Mouse (Mus musculus): Measurements from ENCODE around the gene Fam19a2. TPM values are rescaled to one million over a fixed set of nuclear protein-coding genes. Genes with fewer than 3 reads are reported as not detected.
A peak's percentile ranks its signal among the peaks of the same experiment; 100 is the strongest.

Gene Fam19a2
- total and polyA plus RNA-seq, 2 experiments from 2014 or later, result 0.16 TPM; not detected in 1

GRCm38 (mm10) chr10:123255674-123256348 is 8.0 kb upstream of the Fam19a2 start:
- 72% methylated on average over 7 of the region's 7 CpGs for WGBS
- no peak overlapping the region for H3K9ac ChIP-seq (replicated peaks; ENCODE audit: low read depth, low read length)
- H3K27me3 ChIP-seq (ENCODE audit: control insufficient read depth, insufficient read depth, low read length), result no peaks in the 10 kb centered on the region
- no peak overlapping the region for H3K4me2 ChIP-seq (ENCODE audit: low read depth, low read length)
- H3K4me1 ChIP-seq (ENCODE audit: control insufficient read depth, insufficient read depth), result no peaks in the 10 kb centered on the region
- no peak for ATAC-seq (ENCODE audit: insufficient read depth, low read depth)
- H3K9me3 ChIP-seq (replicated peaks; ENCODE audit: control insufficient read depth, low read length), result no peaks in the 10 kb centered on the region
- DNase-seq (ENCODE audit: low spot score), result no peak
- TF ChIP-seq CTCF (IDR thresholded peaks at IDR 0.05; ENCODE audit: low read depth) (no peak), EP300 (IDR thresholded peaks at IDR 0.05; ENCODE audit: low read depth) (no peak)
- H3K27ac ChIP-seq (ENCODE audit: low read depth), result no peak overlapping the region
- no peaks in the 10 kb centered on the region for H3K36me3 ChIP-seq (replicated peaks; ENCODE audit: control insufficient read depth, insufficient read depth, low read length)
- H3K4me3 ChIP-seq (ENCODE audit: low read depth, low read length), result no peak overlapping the region

GRCm38 (mm10) chr10:123264461-123265191 is 830 bp downstream of the Fam19a2 start:
- Histone ChIP-seq H3K9ac (replicated peaks; ENCODE audit: low read depth, low read length) (0 out of 2 replicates have a peak overlapping the region, but pooled peaks have one; percentile 10), H3K36me3 (replicated peaks; ENCODE audit: control insufficient read depth, insufficient read depth, low read length) (no peaks in the 10 kb centered on the region), H3K4me1 (ENCODE audit: control insufficient read depth, insufficient read depth) (no peaks in the 10 kb centered on the region), H3K4me2 (ENCODE audit: low read depth, low read length) (peak overlapping the region; percentile 93), H3K4me3 (ENCODE audit: low read depth, low read length) (peak overlapping the region; percentile 56), H3K9me3 (replicated peaks; ENCODE audit: control insufficient read depth, low read length) (no peaks in the 10 kb centered on the region), H3K27ac (ENCODE audit: low read depth) (no peak overlapping the region), H3K27me3 (ENCODE audit: control insufficient read depth, insufficient read depth, low read length) (peaks cover 27% of the 10 kb centered on the region)
- DNase-seq (ENCODE audit: low spot score), result peak; percentile 20
- 0 out of 2 replicates have a peak, but pooled peaks have one; percentile 30 for ATAC-seq (ENCODE audit: insufficient read depth, low read depth)
- WGBS, result under 1% methylated on average over 84 of the region's 84 CpGs
- no peak for TF ChIP-seq CTCF (IDR thresholded peaks at IDR 0.05; ENCODE audit: low read depth)
- TF ChIP-seq EP300 (IDR thresholded peaks at IDR 0.05; ENCODE audit: low read depth), result no peak

- H3K9me3 ChIP-seq (replicated peaks; ENCODE audit: control insufficient read depth, low read length), result no peaks in the 10 kb centered on the region
- peak overlapping the region; percentile 56 for H3K4me3 ChIP-seq (ENCODE audit: low read depth, low read length)
- H3K36me3 ChIP-seq (replicated peaks; ENCODE audit: control insufficient read depth, insufficient read depth, low read length), result no peaks in the 10 kb centered on the region
- H3K27me3 ChIP-seq (ENCODE audit: control insufficient read depth, insufficient read depth, low read length), result peaks cover 27% of the 10 kb centered on the region
- H3K4me1 ChIP-seq (ENCODE audit: control insufficient read depth, insufficient read depth), result no peaks in the 10 kb centered on the region
- no peak overlapping the region for H3K27ac ChIP-seq (ENCODE audit: low read depth)
- no peak for DNase-seq (ENCODE audit: low spot score)
- H3K4me2 ChIP-seq (ENCODE audit: low read depth, low read length), result peak overlapping the region; percentile 93
- WGBS, result under 1% methylated on average over 47 of the region's 50 CpGs
- H3K9ac ChIP-seq (replicated peaks; ENCODE audit: low read depth, low read length), result no peak overlapping the region
- no peak for ATAC-seq (ENCODE audit: insufficient read depth, low read depth)
- TF ChIP-seq EP300 (IDR thresholded peaks at IDR 0.05; ENCODE audit: low read depth) (no peak), CTCF (IDR thresholded peaks at IDR 0.05; ENCODE audit: low read depth) (no peak)
Measured at GRCm38 (mm10) chr10:123265241-123265790, 1.5 kb downstream of the Fam19a2 start.

- no peak for ATAC-seq (ENCODE audit: insufficient read depth, low read depth)
- H3K27me3 ChIP-seq (ENCODE audit: control insufficient read depth, insufficient read depth, low read length), result peaks cover 27% of the 10 kb centered on the region
- WGBS, result 69% methylated on average over 10 of the region's 10 CpGs
Measured at GRCm38 (mm10) chr10:123268568-123268967, 4.8 kb downstream of the Fam19a2 start.

GRCm38 (mm10) chr10:123274554-123274953 is 10.8 kb downstream of the Fam19a2 start:
- no peak for DNase-seq (ENCODE audit: low spot score)
- WGBS, result 53% methylated on average over 11 of the region's 11 CpGs
- no peaks in the 10 kb centered on the region for H3K36me3 ChIP-seq (replicated peaks; ENCODE audit: control insufficient read depth, insufficient read depth, low read length)
- ATAC-seq (ENCODE audit: insufficient read depth, low read depth), result no peak
- no peak overlapping the region for H3K4me3 ChIP-seq (ENCODE audit: low read depth, low read length)
- no peaks in the 10 kb centered on the region for H3K9me3 ChIP-seq (replicated peaks; ENCODE audit: control insufficient read depth, low read length)
- H3K9ac ChIP-seq (replicated peaks; ENCODE audit: low read depth, low read length), result no peak overlapping the region
- H3K27ac ChIP-seq (ENCODE audit: low read depth), result no peak overlapping the region
- H3K4me2 ChIP-seq (ENCODE audit: low read depth, low read length), result no peak overlapping the region
- H3K4me1 ChIP-seq (ENCODE audit: control insufficient read depth, insufficient read depth), result no peaks in the 10 kb centered on the region
- no peaks in the 10 kb centered on the region for H3K27me3 ChIP-seq (ENCODE audit: control insufficient read depth, insufficient read depth, low read length)
- TF ChIP-seq EP300 (IDR thresholded peaks at IDR 0.05; ENCODE audit: low read depth), result no peak
- no peak for TF ChIP-seq CTCF (IDR thresholded peaks at IDR 0.05; ENCODE audit: low read depth)

More at GRCm38 (mm10) chr10:123268568-123268967, 4.8 kb downstream of the Fam19a2 start:
- H3K9me3 ChIP-seq (replicated peaks; ENCODE audit: control insufficient read depth, low read length), result no peaks in the 10 kb centered on the region
- no peaks in the 10 kb centered on the region for H3K4me1 ChIP-seq (ENCODE audit: control insufficient read depth, insufficient read depth)
- no peak overlapping the region for H3K4me3 ChIP-seq (ENCODE audit: low read depth, low read length)
- H3K36me3 ChIP-seq (replicated peaks; ENCODE audit: control insufficient read depth, insufficient read depth, low read length), result no peaks in the 10 kb centered on the region
- H3K9ac ChIP-seq (replicated peaks; ENCODE audit: low read depth, low read length), result no peak overlapping the region
- no peak overlapping the region for H3K27ac ChIP-seq (ENCODE audit: low read depth)
- no peak for DNase-seq (ENCODE audit: low spot score)
- no peak for TF ChIP-seq CTCF (IDR thresholded peaks at IDR 0.05; ENCODE audit: low read depth)
- no peak for TF ChIP-seq EP300 (IDR thresholded peaks at IDR 0.05; ENCODE audit: low read depth)
- no peak overlapping the region for H3K4me2 ChIP-seq (ENCODE audit: low read depth, low read length)
